Mouse (Mus musculus): Measurements from ENCODE around the gene Mfsd6l.

DNA sequence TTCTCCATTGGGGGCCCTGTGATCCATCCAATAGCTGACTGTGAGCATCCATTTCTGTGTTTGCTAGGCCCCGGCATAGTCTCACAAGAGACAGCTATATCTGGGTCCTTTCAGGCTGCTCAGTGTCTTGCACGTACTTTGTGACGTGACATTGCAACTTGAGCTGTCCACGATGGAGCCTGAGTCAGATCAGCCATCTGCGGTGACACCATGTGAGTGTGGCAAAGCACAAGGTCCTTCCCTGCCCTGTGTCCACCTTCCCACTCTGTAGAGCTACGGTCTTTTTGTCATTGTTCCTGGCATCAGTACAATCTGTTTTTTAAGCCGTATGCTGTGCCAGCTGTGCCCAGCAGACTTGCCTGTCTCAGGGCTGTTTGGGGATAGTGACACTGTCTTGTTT is 48.7 kb upstream of the Mfsd6l start:
- TF ChIP-seq CTCF (IDR thresholded peaks at IDR 0.05; ENCODE audit: low read depth) (no peak), EP300 (IDR thresholded peaks at IDR 0.05; ENCODE audit: low read depth) (no peak)

Data from heart, postnatal 0 days (tissue).